Mouse (Mus musculus) CH12.LX (cell line): Measurements from ENCODE around the gene Serpina6. TPM values are rescaled to one million over a fixed set of nuclear protein-coding genes. Genes with fewer than 3 reads are reported as not detected.

Source experiments
- DNase-seq: peaks from one replicate; pipeline ENCODE4 v3.0.0-alpha.2; 2013; ENCODE audit errors: extremely low read depth
- H3K27ac ChIP-seq: 2 replicates; pipeline ENCODE4 v1.5.1; 2012; ENCODE audit warnings: low read depth, mild to moderate bottlenecking, control low read depth, moderate library complexity; ENCODE audit not compliant: insufficient read depth
- H3K27me3 ChIP-seq: replicated peaks from 2 replicates; pipeline ENCODE3; 2012; ENCODE audit warnings: inconsistent platforms
- H3K36me3 ChIP-seq, 2 experiments: replicated peaks in 1 of 2; 2 replicates each; pipeline versions ENCODE3 to v1.6.1; 2012; ENCODE audit warnings: inconsistent platforms in 1 of 2, low read length in 1 of 2, mild to moderate bottlenecking in 1 of 2, mixed read lengths in 1 of 2, moderate library complexity in 1 of 2; ENCODE audit not compliant: control insufficient read depth in 1 of 2, insufficient read depth in 1 of 2
- H3K4me1 ChIP-seq, 2 experiments: 2 replicates each; pipeline ENCODE4 v1.6.1; 2012; ENCODE audit warnings: inconsistent platforms in 1 of 2, moderate library complexity in 1 of 2; ENCODE audit not compliant: insufficient read depth in 2 of 2, control insufficient read depth in 1 of 2
- H3K4me2 ChIP-seq: 2 replicates; pipeline ENCODE4 v1.6.1; 2012; ENCODE audit warnings: low read depth, mild to moderate bottlenecking, control low read depth; ENCODE audit not compliant: poor library complexity, insufficient read depth, severe bottlenecking
- H3K4me3 ChIP-seq, 3 experiments: fragments of 150-350 bp in 1 of 3; sonication (generic) in 1 of 3; replicated peaks in 1 of 3; 2 replicates each; pipeline versions ENCODE3 to v1.5.1; 2011 to 2012; ENCODE audit warnings: low read depth in 2 of 3, low read length in 2 of 3, mild to moderate bottlenecking in 2 of 3, moderate library complexity in 2 of 3, control low read depth in 1 of 3, improper control_type of control experiment in 1 of 3, inconsistent platforms in 1 of 3, mixed read lengths in 1 of 3; ENCODE audit not compliant: poor library complexity in 1 of 3
- H3K79me2 ChIP-seq: replicated peaks from 2 replicates; pipeline ENCODE4 v1.6.1; 2012; ENCODE audit warnings: mild to moderate bottlenecking, moderate library complexity; ENCODE audit not compliant: control insufficient read depth, poor library complexity, insufficient read depth, severe bottlenecking; ENCODE audit errors: extremely low read depth
- H3K9ac ChIP-seq: 2 replicates; pipeline ENCODE4 v1.6.1; 2012; ENCODE audit warnings: low read depth, mild to moderate bottlenecking, control low read depth, moderate library complexity; ENCODE audit not compliant: insufficient read depth
- H3K9me3 ChIP-seq: replicated peaks from 2 replicates; pipeline ENCODE3; 2012; ENCODE audit warnings: low read length, inconsistent platforms, mixed read lengths
- CTCF ChIP-seq, 2 experiments: IDR thresholded peaks in 1 of 2; conservative IDR thresholded peaks in 1 of 2; 2 replicates each; pipeline ENCODE4 v1.5.1; 2011 to 2012; ENCODE audit warnings: low read depth in 2 of 2, low read length in 2 of 2, improper control_type of control experiment in 1 of 2, inconsistent platforms in 1 of 2, mild to moderate bottlenecking in 1 of 2, moderate library complexity in 1 of 2
- E2F4 ChIP-seq: IDR thresholded peaks from 2 replicates; pipeline ENCODE4 v1.6.1; 2011; ENCODE audit warnings: low read depth, low read length, improper control_type of control experiment; ENCODE audit not compliant: insufficient replicate concordance
- ELF1 ChIP-seq: IDR thresholded peaks from 2 replicates; pipeline ENCODE4 v1.6.1; 2014; ENCODE audit warnings: low read depth, mild to moderate bottlenecking, inconsistent platforms, low read length, improper control_type of control experiment
- EP300 ChIP-seq: IDR thresholded peaks from 2 replicates; pipeline ENCODE4 v1.6.1; 2011; ENCODE audit warnings: low read length, improper control_type of control experiment
- IRF4 ChIP-seq: IDR thresholded peaks from 2 replicates; pipeline ENCODE4 v1.6.1; 2014; ENCODE audit warnings: low read depth, mild to moderate bottlenecking, inconsistent platforms, low read length, improper control_type of control experiment
- JUND ChIP-seq: conservative IDR thresholded peaks from 2 replicates; pipeline ENCODE4 v1.6.1; 2011; ENCODE audit warnings: low read depth, low read length, improper control_type of control experiment
- KAT2A ChIP-seq: IDR thresholded peaks from 2 replicates; pipeline ENCODE4 v1.6.1; 2012; ENCODE audit warnings: low read length, improper control_type of control experiment, inconsistent platforms; ENCODE audit not compliant: insufficient replicate concordance
- MAX ChIP-seq: IDR thresholded peaks from 2 replicates; pipeline ENCODE4 v1.6.1; 2011; ENCODE audit warnings: low read length, improper control_type of control experiment
- MEF2A ChIP-seq: IDR thresholded peaks from 2 replicates; pipeline ENCODE4 v1.6.1; 2014; ENCODE audit warnings: low read depth, mild to moderate bottlenecking, inconsistent platforms, low read length, improper control_type of control experiment, borderline replicate concordance
- MXI1 ChIP-seq: IDR thresholded peaks from 2 replicates; pipeline ENCODE4 v1.6.1; 2011; ENCODE audit warnings: mild to moderate bottlenecking, low read depth, low read length, improper control_type of control experiment
- MYC ChIP-seq: IDR thresholded peaks from 2 replicates; pipeline ENCODE4 v1.6.1; 2011; ENCODE audit warnings: low read depth, mild to moderate bottlenecking, improper control_type of control experiment, low read length
- NRF1 ChIP-seq: IDR thresholded peaks from 2 replicates; pipeline ENCODE4 v1.6.1; 2014; ENCODE audit warnings: low read depth, mild to moderate bottlenecking, inconsistent platforms, low read length, improper control_type of control experiment, moderate library complexity
- PAX5 ChIP-seq: IDR thresholded peaks from 2 replicates; pipeline ENCODE4 v1.6.1; 2012; ENCODE audit warnings: low read length, inconsistent platforms, mixed read lengths
- POLR2A ChIP-seq: IDR thresholded peaks from 2 replicates; pipeline ENCODE4 v1.6.1; 2011; ENCODE audit warnings: low read depth, mild to moderate bottlenecking, improper control_type of control experiment, low read length
- POLR2AphosphoS2 ChIP-seq: IDR thresholded peaks from 2 replicates; pipeline ENCODE4 v1.6.1; 2011; ENCODE audit warnings: low read depth, low read length, improper control_type of control experiment
- RAD21 ChIP-seq: IDR thresholded peaks from 2 replicates; pipeline ENCODE4 v1.6.1; 2011; ENCODE audit warnings: low read depth, mild to moderate bottlenecking, low read length, improper control_type of control experiment, moderate library complexity
- TCF12 ChIP-seq: IDR thresholded peaks from 2 replicates; pipeline ENCODE4 v1.6.1; 2014; ENCODE audit warnings: low read depth, mild to moderate bottlenecking, inconsistent platforms, low read length, improper control_type of control experiment
- USF1 ChIP-seq: IDR thresholded peaks from 2 replicates; pipeline ENCODE4 v1.6.1; 2014; ENCODE audit warnings: low read depth, mild to moderate bottlenecking, inconsistent platforms, low read length, improper control_type of control experiment
- USF2 ChIP-seq: conservative IDR thresholded peaks from 2 replicates; pipeline ENCODE4 v1.6.1; 2011; ENCODE audit warnings: low read depth, low read length, improper control_type of control experiment
- ZMIZ1 ChIP-seq: IDR thresholded peaks from 2 replicates; pipeline ENCODE4 v1.6.1; 2012; ENCODE audit warnings: low read depth, mild to moderate bottlenecking, inconsistent platforms, low read length, improper control_type of control experiment
- ZNF384 ChIP-seq: IDR thresholded peaks from 2 replicates; pipeline ENCODE4 v1.6.1; 2012; ENCODE audit warnings: low read depth, low read length, improper control_type of control experiment, inconsistent platforms
- dilution Hi-C: fragments of 300-500 bp; cut with MboI; formaldehyde crosslinking; loops from 2 replicates; pipeline ENCODE4 v1.14.3; 2020; ENCODE audit warnings: low sequenced_read_pairs; ENCODE audit not compliant: extremely low pct_unique_long_range_greater_than_20kb, extremely low pct_ligation_motif_present
- in situ Hi-C: fragments of 300-500 bp; cut with MboI; formaldehyde crosslinking; loops from 3 replicates; pipeline ENCODE4 v1.14.3; 2019; ENCODE audit warnings: low sequenced_read_pairs, low pct_ligation_motif_present, low pct_unique_long_range_greater_than_20kb, mixed read lengths
- polyA plus RNA-seq: library from polyadenylated mRNA; unstranded; fragments of >175 nt; gene quantifications from 2 replicates; pipeline ENCODE4 v1.2.1, GENCODE M21; 2012; ENCODE audit warnings: low read depth; ENCODE audit not compliant: insufficient read length
- total RNA-seq, 2 experiments: library from RNA; depleted of rRNA; stranded (reverse); fragments of 300-350 nt in 1 of 2; fragments of >200 nt in 1 of 2; gene quantifications; 2 replicates each; pipeline ENCODE4 v1.2.3; 2012 to 2014

Serpina6 gene
- total and polyA plus RNA-seq, 3 experiments = not detected

- Histone ChIP-seq H3K36me3 (no peaks in the 10 kb centered on the region), H3K79me2 (no peaks in the 10 kb centered on the region), H3K4me2 (no peak overlapping the region), H3K4me1 (no peaks in the 10 kb centered on the region), H3K9ac (no peak overlapping the region), H3K27ac (no peak overlapping the region), H3K27me3 (peaks cover 94% of the 10 kb centered on the region), H3K4me3 (no peak overlapping the region), H3K9me3 (no peaks in the 10 kb centered on the region)
- TF ChIP-seq PAX5 = no peak
- TF ChIP-seq ZMIZ1 = no peak
- TF ChIP-seq USF2 = no peak
- no peak for TF ChIP-seq RAD21
- TF ChIP-seq JUND = no peak
- no peak for TF ChIP-seq NRF1
- no peak for TF ChIP-seq MYC
- no peak for TF ChIP-seq TCF12
- dilution Hi-C loops = no loop called here
- DNase-seq = no peak
- in situ Hi-C loops = no loop called here
These were observed 31.3 kb upstream of the Serpina6 start for GRCm38 (mm10) chr12:103688221-103688814.

DNA sequence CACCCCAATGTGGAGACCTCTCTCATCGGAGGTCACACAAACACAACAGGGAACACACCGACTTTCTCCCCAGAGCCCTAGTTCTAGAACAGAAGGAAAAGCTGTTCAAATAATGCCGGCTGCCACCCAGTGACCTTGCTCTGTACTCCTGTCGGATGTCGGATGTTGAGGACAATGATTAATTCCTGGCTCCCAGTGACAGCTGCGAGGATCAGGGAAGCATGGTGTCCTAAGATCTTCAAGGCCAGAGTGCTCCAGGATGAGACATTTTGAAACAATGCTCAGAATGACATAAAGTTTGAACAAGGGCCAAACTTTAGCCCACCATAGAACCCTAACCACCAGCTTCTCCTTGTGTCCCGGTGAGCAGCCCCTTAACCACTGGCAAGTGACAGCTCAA lies 30.0 kb upstream of the Serpina6 start:
- peaks cover 94% of the 10 kb centered on the region for H3K27me3 ChIP-seq
- H3K4me1 ChIP-seq = no peaks in the 10 kb centered on the region
- H3K4me2 ChIP-seq = no peak overlapping the region
- dilution Hi-C loops = no loop called here
- no peaks in the 10 kb centered on the region for H3K9me3 ChIP-seq
- H3K9ac ChIP-seq = no peak overlapping the region
- no peak for DNase-seq
- no peak overlapping the region for H3K4me3 ChIP-seq
- in situ Hi-C loops = no loop called here
- no peaks in the 10 kb centered on the region for H3K79me2 ChIP-seq
- no peak for TF ChIP-seq ZNF384
- TF ChIP-seq ZMIZ1 = no peak
- no peak for TF ChIP-seq EP300
- no peak for TF ChIP-seq USF2
- no peak for TF ChIP-seq CTCF (conservative IDR thresholded peaks at IDR 0.05 in 1 of 2, IDR thresholded peaks at IDR 0.05 in 1 of 2; ENCODE audit: low read depth in 2 of 2, low read length in 2 of 2)
- no peak for TF ChIP-seq USF1
- TF ChIP-seq RAD21 = no peak
- TF ChIP-seq NRF1 = no peak
- no peak for TF ChIP-seq POLR2AphosphoS2
- no peak for TF ChIP-seq MEF2A
- TF ChIP-seq MAX = no peak
- no peak for TF ChIP-seq PAX5
- no peak for TF ChIP-seq KAT2A
- no peak for TF ChIP-seq E2F4
- TF ChIP-seq JUND = no peak
- no peak for TF ChIP-seq IRF4
- no peak for TF ChIP-seq ELF1
- no peak for TF ChIP-seq POLR2A
- TF ChIP-seq MXI1 = no peak
- TF ChIP-seq MYC = no peak
- no peak overlapping the region for H3K27ac ChIP-seq
- no peaks in the 10 kb centered on the region for H3K36me3 ChIP-seq
